Mouse (Mus musculus) liver, embryonic 14.5 days (tissue): ENCODE data around the gene Btbd1. TPM values are rescaled to one million over a fixed set of nuclear protein-coding genes. Genes with fewer than 3 reads are reported as not detected.
"Not testable (repeated sequence)": the region's sequence is repeated elsewhere in the genome, so short reads cannot be mapped to it uniquely, and the experiment has no call there.

Experiments used
- ATAC-seq: fragments of 200-750 bp; cut with Nextera tagmentation; 2 replicates; pipeline ENCODE4 v1.8.0; 2017; ENCODE audit warnings: moderate number of reproducible peaks, mild to moderate bottlenecking, moderate library complexity; ENCODE audit not compliant: insufficient read depth
- DNase-seq, 3 experiments: peaks; one replicate each; pipeline ENCODE4 v3.0.0-alpha.2; 2012 to 2013; ENCODE audit warnings: low read depth in 3 of 3, low spot score in 3 of 3
- H3K27ac ChIP-seq: fragments of 300-500 bp; sonication (generic); 2 replicates; pipeline ENCODE4 v1.5.1; 2014; ENCODE audit warnings: moderate library complexity, mild to moderate bottlenecking, control low read depth, inconsistent platforms
- H3K27me3 ChIP-seq: fragments of 300-500 bp; sonication (generic); 2 replicates; pipeline ENCODE4 v1.6.1; 2014; ENCODE audit warnings: mild to moderate bottlenecking, low read length, moderate library complexity; ENCODE audit not compliant: control insufficient read depth, insufficient read depth
- H3K36me3 ChIP-seq: fragments of 300-500 bp; sonication (generic); replicated peaks from 2 replicates; pipeline ENCODE4 v1.6.1; 2014; ENCODE audit warnings: low read depth; ENCODE audit not compliant: control insufficient read depth, insufficient read depth
- H3K4me1 ChIP-seq, 2 experiments: fragments of 200-500 bp in 1 of 2; fragments of 300-500 bp in 1 of 2; sonication (generic) in 1 of 2; replicated peaks; 2 replicates each; pipeline ENCODE4 v1.6.1; 2012 to 2014; ENCODE audit warnings: antibody characterized with exemption in 1 of 2, inconsistent platforms in 1 of 2, low read length in 1 of 2; ENCODE audit not compliant: control insufficient read depth in 2 of 2, insufficient read depth in 2 of 2
- H3K4me2 ChIP-seq: fragments of 300-500 bp; sonication (generic); 2 replicates; pipeline ENCODE4 v1.6.1; 2014; ENCODE audit warnings: low read depth, mild to moderate bottlenecking, control low read depth, moderate library complexity
- H3K4me3 ChIP-seq, 2 experiments: fragments of 200-500 bp in 1 of 2; fragments of 300-500 bp in 1 of 2; sonication (generic) in 1 of 2; 2 replicates each; pipeline ENCODE4 v1.5.1; 2012 to 2014; ENCODE audit warnings: low read depth in 2 of 2, low read length in 2 of 2, mild to moderate bottlenecking in 2 of 2, control low read depth in 1 of 2, inconsistent platforms in 1 of 2, moderate library complexity in 1 of 2; ENCODE audit not compliant: insufficient read depth in 1 of 2
- H3K9ac ChIP-seq: fragments of 300-500 bp; sonication (generic); replicated peaks from 2 replicates; pipeline ENCODE4 v1.6.1; 2014; ENCODE audit warnings: mild to moderate bottlenecking, control low read depth, moderate library complexity
- H3K9me3 ChIP-seq: fragments of 300-500 bp; sonication (generic); 2 replicates; pipeline ENCODE4 v1.6.1; 2016; ENCODE audit warnings: low read length, mixed read lengths; ENCODE audit not compliant: control insufficient read depth
- CTCF ChIP-seq: IDR thresholded peaks from 2 replicates; pipeline ENCODE4 v1.5.1; 2016; ENCODE audit warnings: antibody characterized with exemption, low read depth, control low read depth
- EP300 ChIP-seq: IDR thresholded peaks from 2 replicates; pipeline ENCODE4 v1.6.1; 2016; ENCODE audit warnings: antibody characterized with exemption, low read depth
- WGBS: fragments of 180-500 bp; shearing (Covaris S2); extraction: QIAGEN DNeasy Blood & Tissue Kit; methylation state at CpG from one replicate; pipeline ENCODE4 v1.1.7; 2014; ENCODE audit not compliant: insufficient replicate concordance; 5-methylcytosine and 5-hydroxymethylcytosine counted together
- polyA plus RNA-seq, 2 experiments: library from polyadenylated mRNA; depleted of rRNA in 1 of 2; stranded (reverse) in 1 of 2; unstranded in 1 of 2; fragments of >200 nt; fragmentation: Nextera tagmentation in 1 of 2; extraction: Ambion mirVana in 1 of 2; gene quantifications; 2 replicates each; pipeline versions ENCODE4 v1.2.1 to v1.2.3; 2012 to 2014

Gene Btbd1
- polyA plus RNA-seq, 2 experiments: 15.3 to 29.1 TPM

- H3K27ac ChIP-seq: no peak overlapping the region
- H3K4me1 ChIP-seq: peaks cover 0 to 5% of the 10 kb centered on the region in 2 experiments; a peak in 1 of 4 replicates
- H3K9ac ChIP-seq: no peak overlapping the region
- DNase-seq (no peak), ATAC-seq (no peak)
- TF ChIP-seq CTCF (no peak), EP300 (no peak)
- 32% methylated on average over 1 of the region's 1 CpGs for WGBS
- no peaks in the 10 kb centered on the region for H3K9me3 ChIP-seq
- no peak overlapping the region for H3K4me3 ChIP-seq
- H3K27me3 ChIP-seq: no peaks in the 10 kb centered on the region
- no peak overlapping the region for H3K4me2 ChIP-seq
- H3K36me3 ChIP-seq: no peaks in the 10 kb centered on the region
These were observed 13.8 kb upstream of the Btbd1 start for GRCm38 (mm10) chr7:81842998-81843397.

DNA sequence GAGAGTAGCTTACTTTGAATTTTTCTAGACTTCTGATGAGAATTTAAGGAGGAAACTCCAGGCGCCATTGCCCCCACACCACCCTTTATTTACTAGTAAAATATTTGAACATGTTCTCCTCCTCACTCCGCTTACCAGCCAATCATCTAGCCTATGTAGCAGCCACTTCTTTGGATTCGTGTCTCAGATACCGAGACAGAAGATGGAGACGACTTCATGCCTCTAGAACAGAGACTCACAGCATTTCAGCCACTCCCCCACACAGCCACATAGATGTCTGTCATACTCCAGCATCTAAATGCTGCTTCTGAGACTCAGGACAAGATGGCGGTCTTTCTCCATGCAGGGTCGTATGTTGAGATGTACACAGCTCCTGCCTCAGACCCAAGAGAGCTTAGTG, 12.9 kb upstream of the Btbd1 start:
- Histone ChIP-seq H3K36me3 (no peaks in the 10 kb centered on the region), H3K27ac (no peak overlapping the region), H3K4me2 (no peak overlapping the region), H3K9me3 (no peaks in the 10 kb centered on the region), H3K4me1 (peaks cover 0 to 5% of the 10 kb centered on the region in 2 experiments; a peak in 1 of 4 replicates), H3K27me3 (no peaks in the 10 kb centered on the region), H3K4me3 (no peak overlapping the region), H3K9ac (no peak overlapping the region)
- WGBS: 67% methylated on average over 7 of the region's 7 CpGs
- no peak for DNase-seq
- TF ChIP-seq EP300 (no peak), CTCF (no peak)
- ATAC-seq: no peak

- no peak for ATAC-seq
- DNase-seq: no peak
- Histone ChIP-seq H3K9me3 (no peaks in the 10 kb centered on the region), H3K27me3 (no peaks in the 10 kb centered on the region), H3K4me1 (peaks cover 0 to 5% of the 10 kb centered on the region in 2 experiments; a peak in 1 of 4 replicates), H3K36me3 (no peaks in the 10 kb centered on the region), H3K4me3 (no peak overlapping the region), H3K9ac (no peak overlapping the region), H3K4me2 (no peak overlapping the region), H3K27ac (no peak overlapping the region)
- WGBS: 62% methylated on average over 6 of the region's 6 CpGs
- TF ChIP-seq EP300: no peak
- no peak for TF ChIP-seq CTCF
These were observed 12.2 kb upstream of the Btbd1 start for GRCm38 (mm10) chr7:81841439-81841838.

- Histone ChIP-seq H3K9me3 (no peaks in the 10 kb centered on the region), H3K27me3 (no peaks in the 10 kb centered on the region), H3K9ac (no peak overlapping the region), H3K4me1 (0 out of 4 replicates have a peak, but pooled peaks cover 0 to 2% of the 10 kb centered on the region in 2 experiments), H3K4me2 (no peak overlapping the region), H3K4me3 (no peak overlapping the region), H3K27ac (no peak overlapping the region), H3K36me3 (no peaks in the 10 kb centered on the region)
- DNase-seq (no peak), ATAC-seq (no peak)
- TF ChIP-seq CTCF (no peak), EP300 (no peak)
- 58% methylated on average over 7 of the region's 7 CpGs for WGBS
These were observed 11.5 kb upstream of the Btbd1 start for GRCm38 (mm10) chr7:81840661-81841181.

- ATAC-seq: no peak
- WGBS: 51% methylated on average over 6 of the region's 6 CpGs
- no peak overlapping the region for H3K27ac ChIP-seq
- no peaks in the 10 kb centered on the region for H3K36me3 ChIP-seq
- TF ChIP-seq EP300: no peak
- no peak for TF ChIP-seq CTCF
- H3K9me3 ChIP-seq: no peaks in the 10 kb centered on the region
- H3K4me3 ChIP-seq: no peak overlapping the region
- DNase-seq: no peak
- H3K4me2 ChIP-seq: no peak overlapping the region
- no peaks in the 10 kb centered on the region for H3K27me3 ChIP-seq
- H3K4me1 ChIP-seq: 0 out of 4 replicates have a peak, but pooled peaks cover 0 to 2% of the 10 kb centered on the region in 2 experiments
- no peak overlapping the region for H3K9ac ChIP-seq
These were observed 10.5 kb upstream of the Btbd1 start for GRCm38 (mm10) chr7:81839746-81840145.

DNA sequence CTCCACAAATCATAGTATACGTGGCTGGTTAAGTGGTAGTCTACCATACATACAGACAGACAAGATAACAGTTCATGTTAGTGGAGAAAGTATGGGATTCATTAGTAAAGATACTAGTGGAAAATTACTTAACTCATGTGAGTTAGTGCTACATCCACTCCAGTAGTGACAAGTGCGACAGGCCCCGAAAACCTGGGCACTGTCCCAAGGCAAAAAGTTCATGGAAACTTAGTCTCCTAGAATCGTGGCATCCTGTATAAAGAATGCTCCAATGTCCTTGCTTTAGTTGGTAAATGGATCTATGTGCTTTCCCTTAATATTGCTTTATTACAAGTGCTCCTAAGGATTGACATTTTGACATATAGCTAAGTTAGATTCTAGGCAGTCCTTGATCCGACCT, 8.5 kb upstream of the Btbd1 start:
- H3K36me3 ChIP-seq, H3K4me1 ChIP-seq, H3K4me2 ChIP-seq, H3K4me3 ChIP-seq, H3K9ac ChIP-seq, H3K27me3 ChIP-seq, H3K9me3 ChIP-seq, H3K27ac ChIP-seq, DNase-seq, ATAC-seq: not testable (repeated sequence)
- WGBS: 69% methylated on average over 5 of the region's 5 CpGs
